Mouse (Mus musculus) lung, embryonic 16.5 days (tissue): Measurements from ENCODE around the gene D17Wsu92e. TPM values are rescaled to one million over a fixed set of nuclear protein-coding genes. Genes with fewer than 3 reads are reported as not detected.

Experiments used
- ATAC-seq: fragments of 200-750 bp; cut with Nextera tagmentation; 2 replicates; pipeline ENCODE4 v1.8.0; 2017; ENCODE audit warnings: low read depth, mild to moderate bottlenecking, moderate library complexity
- H3K27ac ChIP-seq: fragments of 300-500 bp; sonication (generic); 2 replicates; pipeline ENCODE4 v1.5.1; 2014; ENCODE audit warnings: mild to moderate bottlenecking, control low read depth, low read length
- H3K27me3 ChIP-seq: fragments of 300-500 bp; sonication (generic); 2 replicates; pipeline ENCODE4 v1.6.1; 2014; ENCODE audit warnings: low read depth, low read length, mixed read lengths; ENCODE audit not compliant: control insufficient read depth, insufficient read depth
- H3K36me3 ChIP-seq: fragments of 300-500 bp; sonication (generic); 2 replicates; pipeline ENCODE4 v1.6.1; 2014; ENCODE audit warnings: low read length; ENCODE audit not compliant: control insufficient read depth, insufficient read depth
- H3K4me1 ChIP-seq: fragments of 300-500 bp; sonication (generic); replicated peaks from 2 replicates; pipeline ENCODE4 v1.6.1; 2014; ENCODE audit warnings: low read length, mixed read lengths; ENCODE audit not compliant: control insufficient read depth, insufficient read depth
- H3K4me2 ChIP-seq: fragments of 300-500 bp; sonication (generic); 2 replicates; pipeline ENCODE4 v1.6.1; 2014; ENCODE audit warnings: low read depth, low read length, control low read depth
- H3K4me3 ChIP-seq: fragments of 300-500 bp; sonication (generic); 2 replicates; pipeline ENCODE4 v1.5.1; 2014; ENCODE audit warnings: mild to moderate bottlenecking, low read length, control low read depth
- H3K9ac ChIP-seq: fragments of 300-500 bp; sonication (generic); 2 replicates; pipeline ENCODE4 v1.6.1; 2014; ENCODE audit warnings: low read length, control low read depth
- H3K9me3 ChIP-seq: fragments of 300-500 bp; sonication (generic); 2 replicates; pipeline ENCODE4 v1.6.1; 2016; ENCODE audit warnings: low read length; ENCODE audit not compliant: control insufficient read depth
- WGBS: fragments of 180-500 bp; shearing (Covaris S2); extraction: QIAGEN DNeasy Blood & Tissue Kit; methylation state at CpG from one replicate; pipeline ENCODE4 v1.1.7; 2014; 5-methylcytosine and 5-hydroxymethylcytosine counted together
- polyA plus RNA-seq: library from polyadenylated mRNA; unstranded; fragments of >200 nt; fragmentation: Nextera tagmentation; extraction: Ambion mirVana; gene quantifications from 2 replicates; pipeline ENCODE4 v1.2.1, GENCODE M21; 2015

D17Wsu92e gene
- polyA plus RNA-seq, 1 experiment from 2014 or later = 14.6 TPM

DNA sequence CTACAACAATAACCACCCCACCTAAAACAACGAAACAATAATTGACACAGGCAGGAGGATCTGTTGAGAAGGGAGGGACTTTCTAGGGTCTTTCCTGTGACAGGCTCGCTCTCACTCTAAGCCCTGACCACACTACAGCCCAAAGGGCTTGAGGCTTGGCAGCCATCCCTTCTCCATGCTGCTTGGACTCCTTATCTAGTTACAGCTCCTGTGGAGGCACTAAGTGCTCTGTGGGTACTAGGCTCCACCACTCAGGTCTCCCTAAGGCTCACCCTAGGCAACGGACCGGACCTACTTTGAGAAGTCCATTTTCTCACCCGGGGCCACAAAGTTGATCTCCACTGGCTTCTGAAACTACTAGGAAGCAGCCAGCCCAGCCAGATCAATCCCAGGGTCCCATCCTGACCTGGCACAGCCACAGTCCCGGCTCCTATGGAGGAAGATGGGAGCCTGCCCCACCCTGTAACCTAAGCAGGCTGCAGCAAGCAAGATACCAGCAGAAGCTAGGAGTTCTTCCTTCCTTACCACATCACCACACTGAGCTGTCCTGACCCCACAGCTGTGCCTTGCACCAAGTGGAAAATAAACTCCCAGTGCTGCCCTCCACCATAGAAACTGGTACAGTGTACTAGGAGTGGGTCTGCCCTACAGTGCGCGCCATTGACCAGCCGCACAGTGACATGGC is 41.6 kb downstream of the D17Wsu92e start:
- Histone ChIP-seq H3K27ac (no peak overlapping the region), H3K4me1 (peaks cover 4% of the 10 kb centered on the region), H3K4me3 (no peak overlapping the region), H3K9ac (no peak overlapping the region), H3K27me3 (no peaks in the 10 kb centered on the region), H3K9me3 (no peaks in the 10 kb centered on the region), H3K4me2 (no peak overlapping the region), H3K36me3 (peaks cover 2% of the 10 kb centered on the region)
- no peak for ATAC-seq
- 90% methylated on average over 9 of the region's 9 CpGs for WGBS

DNA sequence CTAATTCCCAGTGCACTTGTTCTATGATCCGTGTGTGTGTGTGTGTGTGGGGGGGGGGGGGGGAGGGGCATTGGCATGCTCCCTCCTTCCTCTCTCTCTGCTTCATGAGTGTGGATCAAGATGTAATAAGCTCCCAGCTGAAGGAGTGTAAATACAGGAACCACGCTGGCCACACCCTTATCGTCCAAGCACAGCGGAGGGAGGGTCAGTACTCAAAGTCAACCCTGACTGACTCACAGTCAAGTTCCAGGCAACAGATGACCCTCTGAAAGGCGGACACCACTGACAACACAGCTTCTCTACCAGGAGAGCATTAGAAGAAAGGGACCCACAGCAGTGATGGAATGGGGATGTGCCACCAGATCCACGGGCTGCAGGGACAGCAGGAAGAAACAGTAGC is 42.6 kb downstream of the D17Wsu92e start:
- H3K4me3 ChIP-seq = no peak overlapping the region
- H3K27me3 ChIP-seq = no peaks in the 10 kb centered on the region
- H3K9me3 ChIP-seq = no peaks in the 10 kb centered on the region
- peaks cover 2% of the 10 kb centered on the region for H3K36me3 ChIP-seq
- no peak overlapping the region for H3K4me2 ChIP-seq
- H3K9ac ChIP-seq = no peak overlapping the region
- H3K4me1 ChIP-seq = peaks cover 4% of the 10 kb centered on the region
- WGBS = 47% methylated on average over 6 of the region's 6 CpGs
- no peak overlapping the region for H3K27ac ChIP-seq
- ATAC-seq = peak; percentile 38; the same call in 1 of the 2 replicates

DNA sequence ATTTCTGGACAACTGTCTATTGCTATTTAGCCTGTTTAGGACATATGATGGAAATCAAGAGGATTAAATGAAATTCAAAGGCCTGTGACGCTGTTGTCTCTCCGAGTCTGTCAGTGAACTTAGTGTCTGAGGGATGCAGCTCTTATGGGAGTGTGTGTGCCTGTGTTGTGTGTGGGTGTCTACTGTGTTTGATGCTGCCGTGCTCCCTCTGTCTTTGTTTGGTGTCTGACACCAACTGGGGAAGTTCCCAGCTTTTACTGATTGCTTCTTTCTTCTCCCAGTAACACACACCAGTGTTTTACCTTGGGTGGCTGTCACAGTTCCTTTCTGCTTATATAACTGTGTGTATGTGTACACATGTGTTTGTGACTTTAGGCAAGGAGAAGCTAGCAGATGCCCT is 46.2 kb downstream of the D17Wsu92e start:
- 89% methylated on average over 3 of the region's 3 CpGs for WGBS
- no peaks in the 10 kb centered on the region for H3K9me3 ChIP-seq
- H3K36me3 ChIP-seq = peaks cover 2% of the 10 kb centered on the region; the same call in 1 of the 2 replicates
- H3K9ac ChIP-seq = no peak overlapping the region
- peaks cover 4% of the 10 kb centered on the region for H3K4me1 ChIP-seq
- ATAC-seq = no peak
- H3K4me2 ChIP-seq = no peak overlapping the region
- H3K27me3 ChIP-seq = no peaks in the 10 kb centered on the region
- no peak overlapping the region for H3K27ac ChIP-seq
- no peak overlapping the region for H3K4me3 ChIP-seq

DNA sequence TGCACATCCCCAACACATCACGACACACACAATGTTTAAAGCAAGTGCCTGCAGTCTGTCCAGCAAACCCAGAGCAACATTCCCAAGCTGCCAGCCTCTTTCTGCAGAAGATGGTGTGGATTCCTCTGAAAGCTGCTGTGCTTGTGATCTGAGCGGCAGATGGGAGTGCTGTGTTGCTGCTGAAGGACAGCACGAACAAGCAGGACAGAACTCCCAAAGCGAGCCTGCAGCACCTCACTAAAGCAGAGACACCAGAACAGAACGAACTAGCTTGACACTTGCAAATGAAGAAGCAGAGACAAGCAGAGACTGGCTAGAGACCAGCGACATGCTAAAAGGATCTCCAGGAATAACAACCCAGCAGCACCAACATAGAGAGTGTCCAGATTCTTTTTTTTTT is 48.8 kb downstream of the D17Wsu92e start:
- no peaks in the 10 kb centered on the region for H3K9me3 ChIP-seq
- no peak overlapping the region for H3K4me3 ChIP-seq
- no peak overlapping the region for H3K27ac ChIP-seq
- H3K27me3 ChIP-seq = no peaks in the 10 kb centered on the region
- no peak overlapping the region for H3K4me2 ChIP-seq
- no peak overlapping the region for H3K9ac ChIP-seq
- no peak for ATAC-seq
- no peaks in the 10 kb centered on the region for H3K4me1 ChIP-seq
- peaks cover 4% of the 10 kb centered on the region; the same call in 1 of the 2 replicates for H3K36me3 ChIP-seq
- WGBS = 78% methylated on average over 6 of the region's 6 CpGs

DNA sequence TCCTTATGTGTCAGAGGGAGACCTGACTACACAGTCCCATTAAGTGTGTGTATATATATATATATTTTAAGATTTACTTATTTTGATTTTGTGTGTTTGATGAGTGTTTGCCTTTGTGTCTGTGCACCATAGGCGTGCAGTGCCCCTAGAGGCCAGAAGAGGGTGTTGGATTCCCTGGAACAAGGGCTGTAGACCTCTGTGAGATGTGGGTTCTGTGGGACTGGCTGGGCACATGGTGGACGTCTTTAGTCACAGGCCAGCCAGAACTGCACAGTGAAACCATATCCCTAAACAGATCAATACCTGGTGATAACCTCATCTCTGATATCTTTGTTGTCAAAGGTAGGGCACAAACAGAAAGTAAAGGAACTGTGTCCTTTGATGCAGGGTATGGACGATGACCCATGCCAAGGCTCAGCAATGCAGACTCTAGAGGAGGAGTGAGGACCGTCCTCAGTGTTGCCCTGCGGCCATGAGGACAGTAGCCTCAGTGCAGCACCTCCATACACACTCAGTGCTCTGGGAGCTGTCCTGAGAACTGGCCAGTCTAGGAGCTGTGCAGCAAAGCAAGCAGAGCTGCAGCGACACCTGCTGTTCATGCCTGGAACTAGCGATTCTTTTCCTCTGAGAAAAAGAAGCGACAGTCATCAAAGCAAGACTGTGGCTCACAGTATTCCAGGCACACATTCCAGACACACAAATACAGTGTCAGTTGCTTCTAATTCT is 51.5 kb downstream of the D17Wsu92e start:
- Histone ChIP-seq H3K36me3 (peaks cover 15% of the 10 kb centered on the region), H3K27ac (no peak overlapping the region), H3K4me3 (no peak overlapping the region), H3K9me3 (peaks cover 2% of the 10 kb centered on the region; the same call in 1 of the 2 replicates), H3K27me3 (no peaks in the 10 kb centered on the region), H3K9ac (no peak overlapping the region), H3K4me1 (no peaks in the 10 kb centered on the region), H3K4me2 (no peak overlapping the region)
- WGBS = 63% methylated on average over 8 of the region's 8 CpGs
- ATAC-seq = peak; percentile 72; the same call in 1 of the 2 replicates

DNA sequence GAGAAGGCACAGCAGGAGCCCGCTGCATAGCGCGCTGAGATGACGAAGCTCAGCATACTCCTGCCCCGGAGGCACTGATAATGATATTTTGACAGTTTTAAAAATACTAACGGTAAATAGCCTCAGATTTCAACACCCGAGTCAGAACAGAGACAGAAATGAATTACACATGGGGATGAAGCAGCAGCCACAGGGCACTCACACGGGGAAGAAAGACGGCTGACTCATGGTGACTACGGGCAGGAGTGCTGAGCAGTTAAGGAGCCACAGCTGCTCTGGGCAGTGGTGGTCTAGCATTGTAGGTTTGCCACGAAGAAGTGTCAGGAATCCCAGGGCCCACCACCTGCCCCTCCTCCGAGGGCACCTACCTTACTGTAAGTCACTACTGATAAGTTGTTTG is 52.9 kb downstream of the D17Wsu92e start:
- Histone ChIP-seq H3K9ac (no peak overlapping the region), H3K4me1 (no peaks in the 10 kb centered on the region), H3K36me3 (peaks cover 15% of the 10 kb centered on the region), H3K27me3 (no peaks in the 10 kb centered on the region), H3K27ac (no peak overlapping the region), H3K9me3 (peaks cover 2% of the 10 kb centered on the region; the same call in 1 of the 2 replicates), H3K4me2 (no peak overlapping the region), H3K4me3 (no peak overlapping the region)
- no peak for ATAC-seq
- WGBS = 87% methylated on average over 12 of the region's 12 CpGs

DNA sequence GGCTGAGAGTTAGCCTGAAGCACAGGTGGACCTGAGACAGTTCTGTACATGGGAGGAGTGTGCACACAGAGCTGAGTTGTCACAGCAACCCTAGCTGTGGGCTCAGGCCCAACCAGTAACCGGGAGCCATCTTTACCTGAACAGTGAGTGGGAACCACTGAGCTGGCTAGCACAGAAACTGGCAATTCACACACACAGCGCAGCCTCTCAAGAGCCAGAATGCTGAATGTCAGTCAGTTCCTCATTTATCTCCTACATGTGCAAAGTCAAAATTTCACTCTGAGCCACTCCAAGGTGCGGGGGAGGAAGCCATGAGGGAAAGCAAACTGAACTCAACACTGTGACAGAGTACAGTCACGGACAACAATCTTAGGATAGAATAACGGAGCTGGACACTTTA is 53.3 kb downstream of the D17Wsu92e start:
- Histone ChIP-seq H3K4me3 (no peak overlapping the region), H3K27ac (no peak overlapping the region), H3K27me3 (no peaks in the 10 kb centered on the region), H3K36me3 (peaks cover 15% of the 10 kb centered on the region), H3K9me3 (peaks cover 2% of the 10 kb centered on the region; the same call in 1 of the 2 replicates), H3K4me2 (no peak overlapping the region), H3K4me1 (no peaks in the 10 kb centered on the region), H3K9ac (no peak overlapping the region)
- WGBS = 82% methylated on average over 5 of the region's 5 CpGs
- ATAC-seq = no peak

DNA sequence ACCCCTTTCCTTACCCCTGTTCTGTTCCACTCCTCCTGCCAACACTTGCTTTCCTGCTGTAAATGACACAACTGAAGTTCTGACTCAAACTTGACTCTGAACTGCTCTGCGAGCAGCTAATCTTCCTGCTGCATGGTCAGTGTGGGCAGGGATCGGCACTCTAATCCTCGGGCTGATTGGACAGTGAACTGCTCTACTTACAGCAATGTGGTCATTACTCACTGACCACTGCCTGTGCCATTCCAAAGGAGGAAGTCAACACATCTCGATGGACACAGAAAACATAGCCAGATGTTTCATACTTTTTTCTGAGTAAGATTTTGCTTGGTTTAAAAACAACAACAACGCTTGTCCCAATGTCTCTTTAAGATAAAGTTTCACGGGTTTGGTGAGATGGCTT is 55.4 kb downstream of the D17Wsu92e start:
- H3K9me3 ChIP-seq = peaks cover 2% of the 10 kb centered on the region; the same call in 1 of the 2 replicates
- no peak overlapping the region for H3K4me2 ChIP-seq
- no peak overlapping the region for H3K27ac ChIP-seq
- WGBS = 93% methylated on average over 6 of the region's 6 CpGs
- no peak overlapping the region for H3K4me3 ChIP-seq
- no peaks in the 10 kb centered on the region for H3K4me1 ChIP-seq
- ATAC-seq = no peak
- peaks cover 15% of the 10 kb centered on the region for H3K36me3 ChIP-seq
- no peak overlapping the region for H3K9ac ChIP-seq
- H3K27me3 ChIP-seq = no peaks in the 10 kb centered on the region

DNA sequence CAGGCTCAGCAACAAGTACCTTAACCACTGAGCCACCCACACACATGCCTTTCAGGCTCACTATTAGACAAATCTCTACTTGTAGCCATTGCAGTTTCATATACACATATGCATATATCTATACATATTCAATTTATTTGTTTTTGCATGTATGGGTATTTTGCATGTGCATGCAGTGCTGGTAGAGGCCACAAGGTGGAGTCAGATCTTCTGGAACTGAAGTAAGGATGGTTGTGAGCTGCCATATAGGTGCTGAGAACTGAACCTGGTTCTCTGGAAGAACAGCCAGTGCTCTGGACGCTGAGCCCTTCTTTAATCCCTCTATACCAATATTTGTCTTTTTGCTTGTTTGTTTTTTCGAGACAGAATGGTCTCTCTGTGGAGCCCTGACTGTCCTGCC is 56.0 kb downstream of the D17Wsu92e start:
- Histone ChIP-seq H3K4me3 (no peak overlapping the region), H3K4me1 (no peaks in the 10 kb centered on the region), H3K27me3 (no peaks in the 10 kb centered on the region), H3K4me2 (no peak overlapping the region), H3K27ac (no peak overlapping the region), H3K36me3 (peaks cover 15% of the 10 kb centered on the region), H3K9ac (no peak overlapping the region), H3K9me3 (peaks cover 2% of the 10 kb centered on the region; the same call in 1 of the 2 replicates)
- WGBS = 82% methylated on average over 2 of the region's 2 CpGs
- no peak for ATAC-seq
